Mouse (Mus musculus) CH12.LX (cell line): Measurements from ENCODE around the gene Lima1.

Experiments used
- CHD1 ChIP-seq: IDR thresholded peaks from 2 replicates; pipeline ENCODE4 v1.6.1; 2012; ENCODE audit warnings: low read depth, low read length, improper control_type of control experiment, inconsistent platforms
- CTCF ChIP-seq, 2 experiments: IDR thresholded peaks in 1 of 2; conservative IDR thresholded peaks in 1 of 2; 2 replicates each; pipeline ENCODE4 v1.5.1; 2011 to 2012; ENCODE audit warnings: low read depth in 2 of 2, low read length in 2 of 2, improper control_type of control experiment in 1 of 2, inconsistent platforms in 1 of 2, mild to moderate bottlenecking in 1 of 2, moderate library complexity in 1 of 2
- NELFE ChIP-seq: IDR thresholded peaks from 2 replicates; pipeline ENCODE4 v1.6.1; 2011; ENCODE audit warnings: low read depth, low read length, improper control_type of control experiment
- PAX5 ChIP-seq: IDR thresholded peaks from 2 replicates; pipeline ENCODE4 v1.6.1; 2012; ENCODE audit warnings: low read length, inconsistent platforms, mixed read lengths
- USF1 ChIP-seq: IDR thresholded peaks from 2 replicates; pipeline ENCODE4 v1.6.1; 2014; ENCODE audit warnings: low read depth, mild to moderate bottlenecking, inconsistent platforms, low read length, improper control_type of control experiment

GRCm38 (mm10) chr15:99807776-99808735 is 67.2 kb downstream of the Lima1 start:
- TF ChIP-seq USF1 (no peak), CTCF (conservative IDR thresholded peaks at IDR 0.05 in 1 of 2, IDR thresholded peaks at IDR 0.05 in 1 of 2; ENCODE audit: low read depth in 2 of 2, low read length in 2 of 2) (no peak), PAX5 (no peak), NELFE (no peak), CHD1 (no peak)
